Mouse (Mus musculus): ENCODE measurements around the gene Gata1. TPM values are rescaled to one million over a fixed set of nuclear protein-coding genes. Genes with fewer than 3 reads are reported as not detected.

Gata1 gene
- polyA plus RNA-seq, 1 experiment, result 25.7 TPM

DNA sequence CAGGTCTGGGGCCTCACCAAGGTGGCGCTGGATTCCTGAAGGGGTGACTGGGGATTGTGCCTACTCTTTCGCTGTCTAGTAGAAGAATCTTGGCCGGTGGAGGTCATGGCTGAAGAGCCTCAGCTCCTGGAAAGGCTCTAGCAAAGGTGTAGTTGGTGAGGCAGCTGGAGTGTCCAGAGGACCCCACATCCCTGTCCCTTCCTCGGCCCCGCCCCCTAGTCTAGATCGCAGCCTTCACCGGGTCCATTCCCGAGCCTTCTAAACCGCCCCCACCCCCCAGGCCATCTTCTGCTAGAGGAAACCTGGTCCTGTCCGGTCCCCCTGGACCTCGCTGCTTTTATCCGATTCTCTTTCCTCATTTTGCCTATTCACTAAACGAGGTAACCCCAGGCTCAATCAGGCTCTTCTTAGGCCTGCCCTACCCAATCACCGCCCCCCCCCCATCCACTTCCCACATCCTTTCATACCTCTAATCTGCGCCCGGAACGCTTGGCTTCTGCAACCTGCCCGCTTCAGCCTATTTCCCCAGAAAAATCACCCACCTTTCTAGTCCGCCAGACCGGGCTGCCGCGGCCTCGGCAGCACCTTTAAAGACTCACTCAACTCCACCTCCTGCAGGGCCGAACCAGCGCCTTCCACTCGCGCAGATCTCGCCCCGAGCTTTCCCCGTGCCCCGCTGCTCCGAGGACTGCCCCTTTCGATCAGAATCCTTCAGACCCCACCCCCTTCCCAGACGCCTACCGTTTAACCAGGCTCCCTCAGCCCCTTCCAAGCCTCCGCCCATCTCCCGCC, 30.6 kb downstream of the Gata1 start, which contains the start of gene Hdac6:
Gene Hdac6 (minus strand): TSS at position 782 of the 792 bp plus-strand sequence.
- 29% methylated on average over 37 of the region's 37 CpGs for WGBS
- no peak for DNase-seq (ENCODE audit: low read depth in 1 of 2, low spot score in 2 of 2)

DNA sequence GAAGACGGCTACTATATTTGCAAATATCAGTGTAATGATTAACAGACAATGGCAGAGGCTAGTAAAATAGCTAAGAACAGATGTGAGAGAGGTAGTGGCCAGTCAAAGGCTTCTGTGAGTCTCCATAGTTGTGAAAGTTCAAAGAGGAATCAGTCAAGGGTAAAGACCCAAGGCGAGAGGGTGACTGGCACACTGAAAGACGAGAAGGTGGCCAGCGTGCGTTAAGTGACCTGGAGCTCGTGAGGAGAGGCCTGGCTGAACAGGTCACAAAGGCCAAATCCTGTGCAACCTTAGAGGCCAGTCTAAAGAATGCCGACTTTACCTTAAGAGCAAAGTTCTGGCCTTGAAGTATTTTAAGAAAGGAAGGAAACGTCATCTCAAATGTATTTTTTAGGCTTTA, 32.3 kb downstream of the Gata1 start:
- WGBS, result 93% methylated on average over 8 of the region's 8 CpGs
- Histone ChIP-seq H3K27ac (ENCODE audit: insufficient read depth, low read length) (no peak overlapping the region), H3K36me3 (ENCODE audit: control insufficient read depth, insufficient read depth, low read length) (0 out of 2 replicates have a peak, but pooled peaks cover 1% of the 10 kb centered on the region), H3K27me3 (ENCODE audit: control insufficient read depth, insufficient read depth, low read length) (no peaks in the 10 kb centered on the region), H3K4me1 (ENCODE audit: control insufficient read depth, insufficient read depth, insufficient read length) (no peaks in the 10 kb centered on the region; the same call in 1 of the 2 replicates), H3K4me3 (ENCODE audit: extremely low read depth, insufficient read depth, insufficient read length) (no peak overlapping the region)
- TF ChIP-seq POLR2A (IDR thresholded peaks at IDR 0.05; ENCODE audit: low read depth, low read length) (no peak), CTCF (IDR thresholded peaks at IDR 0.05; ENCODE audit: extremely low read depth, insufficient read depth, insufficient read length, insufficient replicate concordance) (no peak)
- no peak for DNase-seq (ENCODE audit: low read depth in 1 of 2, low spot score in 2 of 2)

More for the DNA sequence above, 30.6 kb downstream of the Gata1 start, which contains the start of gene Hdac6:
- Histone ChIP-seq H3K27me3 (ENCODE audit: control insufficient read depth, insufficient read depth, low read length) (no peaks in the 10 kb centered on the region), H3K36me3 (ENCODE audit: control insufficient read depth, insufficient read depth, low read length) (no peaks in the 10 kb centered on the region), H3K4me3 (ENCODE audit: extremely low read depth, insufficient read depth, insufficient read length) (peak within 1 kb of the TSS; percentile 69), H3K27ac (ENCODE audit: insufficient read depth, low read length) (0 out of 2 replicates have a peak within 1 kb of the TSS, but pooled peaks have one; percentile 13), H3K4me1 (ENCODE audit: control insufficient read depth, insufficient read depth, insufficient read length) (no peaks in the 10 kb centered on the region; the same call in 1 of the 2 replicates)
- no peak for TF ChIP-seq POLR2A (IDR thresholded peaks at IDR 0.05; ENCODE audit: low read depth, low read length)
- TF ChIP-seq CTCF (IDR thresholded peaks at IDR 0.05; ENCODE audit: extremely low read depth, insufficient read depth, insufficient read length, insufficient replicate concordance), result no peak

DNA sequence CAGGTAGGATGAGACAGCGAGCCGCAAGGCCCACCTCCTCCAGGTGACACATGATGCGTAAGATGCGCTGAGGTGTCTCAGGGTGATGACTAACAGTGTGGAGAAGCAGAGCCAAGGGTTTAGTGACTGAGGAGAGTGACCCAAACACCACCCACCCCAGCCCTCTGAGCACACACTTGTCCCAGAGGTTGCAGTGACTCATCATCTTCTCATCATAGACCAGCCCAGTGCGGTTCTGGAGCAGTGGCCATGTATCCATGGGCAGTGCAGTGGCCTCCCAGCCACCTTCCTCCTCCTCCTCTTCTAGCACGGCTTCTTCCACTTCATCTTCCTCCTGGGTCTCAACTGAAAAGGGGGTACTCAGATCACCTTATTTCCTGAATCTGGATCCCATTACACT, 40.2 kb downstream of the Gata1 start:
- 93% methylated on average over 6 of the region's 6 CpGs for WGBS
- Histone ChIP-seq H3K27ac (ENCODE audit: insufficient read depth, low read length) (no peak overlapping the region), H3K27me3 (ENCODE audit: control insufficient read depth, insufficient read depth, low read length) (no peaks in the 10 kb centered on the region), H3K4me1 (ENCODE audit: control insufficient read depth, insufficient read depth, insufficient read length) (no peaks in the 10 kb centered on the region), H3K4me3 (ENCODE audit: extremely low read depth, insufficient read depth, insufficient read length) (no peak overlapping the region), H3K36me3 (ENCODE audit: control insufficient read depth, insufficient read depth, low read length) (peaks cover 1% of the 10 kb centered on the region; the same call in 1 of the 2 replicates)
- no peak for TF ChIP-seq CTCF (IDR thresholded peaks at IDR 0.05; ENCODE audit: extremely low read depth, insufficient read depth, insufficient read length, insufficient replicate concordance)
- DNase-seq (ENCODE audit: low read depth in 1 of 2, low spot score in 2 of 2), result no peak

DNA sequence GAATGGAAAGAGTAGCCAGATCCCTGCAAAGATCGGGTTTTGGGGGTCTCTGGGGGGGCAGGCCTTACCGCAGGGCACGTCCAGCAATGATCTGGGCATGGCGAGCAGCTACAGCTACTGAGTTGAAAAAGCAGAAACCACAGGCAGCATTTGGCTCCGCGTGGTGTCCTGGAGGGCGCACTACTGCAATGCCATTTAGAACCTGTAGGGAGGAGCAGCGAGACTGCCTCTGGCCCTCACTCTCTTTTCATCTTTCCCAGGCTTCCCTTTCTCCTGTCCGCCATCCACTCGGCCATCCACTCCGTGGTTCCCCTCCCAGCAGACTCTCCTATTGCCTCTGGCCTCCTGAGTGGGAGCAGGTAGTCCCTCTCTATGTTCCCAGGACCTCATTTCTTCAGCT, 41.0 kb downstream of the Gata1 start:
- H3K4me1 ChIP-seq (ENCODE audit: control insufficient read depth, insufficient read depth, insufficient read length), result no peaks in the 10 kb centered on the region
- 57% methylated on average over 11 of the region's 11 CpGs for WGBS
- no peak for TF ChIP-seq POLR2A (IDR thresholded peaks at IDR 0.05; ENCODE audit: low read depth, low read length)
- no peak for TF ChIP-seq CTCF (IDR thresholded peaks at IDR 0.05; ENCODE audit: extremely low read depth, insufficient read depth, insufficient read length, insufficient replicate concordance)

DNA sequence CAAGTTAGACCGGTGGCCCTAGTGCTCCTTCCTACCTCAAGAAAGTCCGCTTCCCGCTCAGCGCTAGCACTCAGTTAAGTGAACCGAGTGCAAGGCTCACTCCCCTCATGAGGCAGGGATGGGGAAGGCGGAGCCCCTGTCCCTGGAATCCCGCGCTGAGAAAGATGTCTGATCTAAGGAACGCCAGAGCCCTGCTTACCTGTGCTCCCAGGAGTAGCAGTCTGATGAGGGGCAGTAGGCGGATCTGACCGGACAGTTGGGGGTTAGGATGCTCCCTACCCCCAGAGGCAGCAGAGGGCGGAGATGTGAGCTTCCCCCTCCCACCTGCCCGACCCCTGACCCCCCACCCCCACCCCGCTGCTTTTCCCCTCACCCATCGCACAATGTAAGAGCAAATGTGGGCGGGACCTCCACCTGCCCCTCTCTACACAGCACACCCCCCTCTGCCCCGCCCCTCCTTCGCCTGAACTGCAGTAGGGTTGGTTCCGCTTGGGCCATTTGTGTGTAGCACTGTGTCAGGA, 49.5 kb downstream of the Gata1 start, which contains the start of gene Eras:
Gene Eras (minus strand): TSS at position 338 of the 521 bp plus-strand sequence.
- 41% methylated on average over 19 of the region's 19 CpGs for WGBS
- Histone ChIP-seq H3K27ac (ENCODE audit: insufficient read depth, low read length) (no peak within 1 kb of the TSS), H3K4me3 (ENCODE audit: extremely low read depth, insufficient read depth, insufficient read length) (no peak within 1 kb of the TSS), H3K27me3 (ENCODE audit: control insufficient read depth, insufficient read depth, low read length) (0 out of 2 replicates have a peak, but pooled peaks cover 3% of the 10 kb centered on the region), H3K4me1 (ENCODE audit: control insufficient read depth, insufficient read depth, insufficient read length) (no peaks in the 10 kb centered on the region), H3K36me3 (ENCODE audit: control insufficient read depth, insufficient read depth, low read length) (peaks cover 1% of the 10 kb centered on the region; the same call in 1 of the 2 replicates)
- no peak for TF ChIP-seq POLR2A (IDR thresholded peaks at IDR 0.05; ENCODE audit: low read depth, low read length)
- no peak for TF ChIP-seq CTCF (IDR thresholded peaks at IDR 0.05; ENCODE audit: extremely low read depth, insufficient read depth, insufficient read length, insufficient replicate concordance)
- no peak for DNase-seq (ENCODE audit: low read depth in 1 of 2, low spot score in 2 of 2)

More for the DNA sequence above, 41.0 kb downstream of the Gata1 start:
- H3K4me3 ChIP-seq (ENCODE audit: extremely low read depth, insufficient read depth, insufficient read length), result no peak overlapping the region
- no peak for DNase-seq (ENCODE audit: low read depth in 1 of 2, low spot score in 2 of 2)
- H3K27ac ChIP-seq (ENCODE audit: insufficient read depth, low read length), result no peak overlapping the region
- H3K36me3 ChIP-seq (ENCODE audit: control insufficient read depth, insufficient read depth, low read length), result peaks cover 1% of the 10 kb centered on the region; the same call in 1 of the 2 replicates
- no peaks in the 10 kb centered on the region for H3K27me3 ChIP-seq (ENCODE audit: control insufficient read depth, insufficient read depth, low read length)

DNA sequence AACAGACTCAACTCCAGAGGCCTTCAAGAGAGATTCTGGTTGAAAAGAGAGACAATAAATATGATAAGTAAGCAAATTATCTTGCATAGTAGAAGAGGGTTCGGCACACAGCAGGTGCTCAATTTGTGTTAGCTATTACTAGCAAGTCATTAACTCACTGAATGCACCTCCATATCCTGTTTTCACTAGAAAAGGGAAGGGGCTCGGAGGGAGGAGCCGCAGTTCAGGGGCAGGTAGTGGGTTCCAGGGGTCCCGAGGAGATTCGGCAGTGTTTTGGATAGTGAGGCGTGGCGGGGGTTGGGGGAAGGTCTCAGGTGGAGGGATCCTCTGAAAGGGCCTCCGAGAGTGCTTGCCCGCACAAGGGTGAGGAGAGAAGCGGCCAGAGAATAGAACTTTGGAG, 50.8 kb downstream of the Gata1 start:
- TF ChIP-seq CTCF (IDR thresholded peaks at IDR 0.05; ENCODE audit: extremely low read depth, insufficient read depth, insufficient read length, insufficient replicate concordance) (no peak), POLR2A (IDR thresholded peaks at IDR 0.05; ENCODE audit: low read depth, low read length) (no peak)
- no peak for DNase-seq (ENCODE audit: low read depth in 1 of 2, low spot score in 2 of 2)
- no peaks in the 10 kb centered on the region; the same call in 1 of the 2 replicates for H3K4me1 ChIP-seq (ENCODE audit: control insufficient read depth, insufficient read depth, insufficient read length)
- H3K4me3 ChIP-seq (ENCODE audit: extremely low read depth, insufficient read depth, insufficient read length), result no peak overlapping the region
- WGBS, result 33% methylated on average over 10 of the region's 10 CpGs
- peaks cover 1% of the 10 kb centered on the region; the same call in 1 of the 2 replicates for H3K36me3 ChIP-seq (ENCODE audit: control insufficient read depth, insufficient read depth, low read length)
- 0 out of 2 replicates have a peak, but pooled peaks cover 4% of the 10 kb centered on the region for H3K27me3 ChIP-seq (ENCODE audit: control insufficient read depth, insufficient read depth, low read length)
- H3K27ac ChIP-seq (ENCODE audit: insufficient read depth, low read length), result no peak overlapping the region

Measured in spleen, adult 2 months (tissue).